Comparison of ENCODE assay signal across 7 mouse cellular contexts in genomic region chr7:29768980-29769379, GRCm38 (mm10). TPM values are rescaled to one million over a fixed set of nuclear protein-coding genes. Genes with fewer than 3 reads are reported as not detected.
DNase-seq lines count a peak whose midpoint lies in the region; ATAC-seq and TF ChIP-seq lines count a peak whose summit lies in the region.

No protein-coding gene starts in this region.

- DNase-seq in liver, adult 2 months (ENCODE audit: extremely low read depth, low read depth, low spot score) = no peak
- no peak for DNase-seq in liver
- DNase-seq in layer of hippocampus, postnatal 36 days = no peak
- DNase-seq in gastrocnemius, postnatal 14 days = no peak

- 4% methylated on average over 10 of the region's 10 CpGs for WGBS in liver, adult 2 months
- 5% methylated on average over 10 of the region's 10 CpGs for WGBS in embryonic facial prominence, embryonic 13.5 days
- WGBS in intestine, embryonic 16.5 days = 4% methylated on average over 10 of the region's 10 CpGs
- WGBS in neural tube, embryonic 14.5 days = 9% methylated on average over 10 of the region's 10 CpGs

- peaks cover 19% of the 10 kb centered on the region for H3K36me3 ChIP-seq in liver, adult 2 months (ENCODE audit: control insufficient read depth, insufficient read depth, low read length)
- peaks cover 29% of the 10 kb centered on the region for H3K36me3 ChIP-seq in embryonic facial prominence, embryonic 13.5 days
- H3K36me3 ChIP-seq in intestine, embryonic 16.5 days (ENCODE audit: control insufficient read depth, insufficient read depth, low read length) = peaks cover 6% of the 10 kb centered on the region
- H3K36me3 ChIP-seq in neural tube, embryonic 14.5 days (ENCODE audit: control insufficient read depth, insufficient read depth, low read length) = peaks cover 9% of the 10 kb centered on the region; the same call in 1 of the 2 replicates

- ATAC-seq in embryonic facial prominence, embryonic 13.5 days (ENCODE audit: insufficient number of reproducible peaks, insufficient read depth, low FRiP score, low TSS enrichment, low read depth) = no peak
- ATAC-seq in intestine, embryonic 16.5 days = no peak
- ATAC-seq in neural tube, embryonic 14.5 days (ENCODE audit: low read depth) = no peak

- H3K9me3 ChIP-seq in embryonic facial prominence, embryonic 13.5 days = no peaks in the 10 kb centered on the region
- H3K9me3 ChIP-seq in intestine, embryonic 16.5 days (ENCODE audit: control insufficient read depth, low read length) = no peaks in the 10 kb centered on the region
- H3K9me3 ChIP-seq in neural tube, embryonic 14.5 days (ENCODE audit: control insufficient read depth, low read length) = no peaks in the 10 kb centered on the region

- intact Hi-C loops in gastrocnemius, postnatal 14 days (cut with DNase I; ENCODE audit: low total_unique reads) = no loop called here

- peaks cover 4% of the 10 kb centered on the region; the same call in 1 of the 2 replicates for H3K79me2 ChIP-seq in liver, adult 2 months (ENCODE audit: control insufficient read depth, insufficient read depth, low read length)

- H3K4me1 ChIP-seq in liver, adult 2 months (ENCODE audit: control insufficient read depth, insufficient read depth, low read length) = peaks cover 4% of the 10 kb centered on the region
- peaks cover 19% of the 10 kb centered on the region for H3K4me1 ChIP-seq in embryonic facial prominence, embryonic 13.5 days
- H3K4me1 ChIP-seq in intestine, embryonic 16.5 days (ENCODE audit: control insufficient read depth, insufficient read depth, low read length) = no peaks in the 10 kb centered on the region
- H3K4me1 ChIP-seq in neural tube, embryonic 14.5 days (ENCODE audit: control insufficient read depth, insufficient read depth, low read length) = peaks cover 12% of the 10 kb centered on the region

- H3K4me3 ChIP-seq in liver, adult 2 months (ENCODE audit: insufficient read depth, low read depth, low read length) = peak overlapping the region; percentile 54
- H3K4me3 ChIP-seq in embryonic facial prominence, embryonic 13.5 days = peak overlapping the region; percentile 81
- H3K4me3 ChIP-seq in intestine, embryonic 16.5 days (ENCODE audit: low read length) = peak overlapping the region; percentile 76
- peak overlapping the region; percentile 57 for H3K4me3 ChIP-seq in neural tube, embryonic 14.5 days (ENCODE audit: low read depth, low read length)

- TF ChIP-seq POLR2A in liver, adult 2 months (IDR thresholded peaks at IDR 0.05; ENCODE audit: extremely low read depth, insufficient read depth, low read length) = no peak

- H3K27ac ChIP-seq in liver, adult 2 months (replicated peaks; ENCODE audit: insufficient read depth, low read depth, low read length) = peak overlapping the region; percentile 59
- H3K27ac ChIP-seq in embryonic facial prominence, embryonic 13.5 days = peak overlapping the region; percentile 91
- H3K27ac ChIP-seq in intestine, embryonic 16.5 days (ENCODE audit: low read length) = peak overlapping the region; percentile 94
- H3K27ac ChIP-seq in neural tube, embryonic 14.5 days (ENCODE audit: low read depth, low read length) = no peak overlapping the region

- no peak for TF ChIP-seq CTCF in liver, adult 2 months (IDR thresholded peaks at IDR 0.05; ENCODE audit: low read depth, low read length)

- peak overlapping the region; percentile 52 for H3K9ac ChIP-seq in liver, adult 2 months (ENCODE audit: low read depth, low read length)
- H3K9ac ChIP-seq in embryonic facial prominence, embryonic 13.5 days = peak overlapping the region; percentile 79
- H3K9ac ChIP-seq in intestine, embryonic 16.5 days (ENCODE audit: low read depth, low read length) = peak overlapping the region; percentile 80
- H3K9ac ChIP-seq in neural tube, embryonic 14.5 days (replicated peaks; ENCODE audit: low read depth, low read length) = peak overlapping the region; percentile 58

- peak overlapping the region; percentile 82 for H3K4me2 ChIP-seq in embryonic facial prominence, embryonic 13.5 days
- H3K4me2 ChIP-seq in intestine, embryonic 16.5 days (ENCODE audit: low read depth, low read length) = peak overlapping the region; percentile 64
- H3K4me2 ChIP-seq in neural tube, embryonic 14.5 days (ENCODE audit: low read depth, low read length) = peak overlapping the region; percentile 72

- no peaks in the 10 kb centered on the region for H3K27me3 ChIP-seq in liver, adult 2 months (ENCODE audit: control insufficient read depth, insufficient read depth, low read length)
- no peaks in the 10 kb centered on the region for H3K27me3 ChIP-seq in embryonic facial prominence, embryonic 13.5 days
- H3K27me3 ChIP-seq in intestine, embryonic 16.5 days (replicated peaks; ENCODE audit: control insufficient read depth, insufficient read depth, low read length) = no peaks in the 10 kb centered on the region
- no peaks in the 10 kb centered on the region for H3K27me3 ChIP-seq in neural tube, embryonic 14.5 days (ENCODE audit: control insufficient read depth, insufficient read depth, low read length)

RNA-seq across cellular contexts. Expression of gene Zfp84, which starts 0.6 kb away (rescaled TPM):
- 4.3 and 4.7 TPM in 2 replicates for total RNA-seq in liver, adult 2 months (2014; rRNA removed)
- 1.4 and 1.5 TPM in 2 replicates for polyA plus RNA-seq in liver, adult 2 months (2012; rRNA removed)
- polyA plus RNA-seq in embryonic facial prominence, embryonic 13.5 days (2015; fragmentation: Nextera tagmentation; extraction: Ambion mirVana) = 12.8 and 16.3 TPM in 2 replicates
- polyA plus RNA-seq in intestine, embryonic 16.5 days (2015; fragmentation: Nextera tagmentation; extraction: Ambion mirVana) = 8.0 and 8.1 TPM in 2 replicates
- 18.5 and 20.7 TPM in 2 replicates for polyA plus RNA-seq in neural tube, embryonic 14.5 days (2014; fragmentation: Nextera tagmentation; extraction: Ambion mirVana)
- 10 to 100 TPM; 20.9 TPM for total RNA-seq in layer of hippocampus, postnatal 36 days (2021)
- 1 to 10 TPM; 8.3 to 8.5 TPM for total RNA-seq in gastrocnemius, postnatal 14 days (2021)

RNA-seq across cellular contexts. Expression of gene Zfp30, which starts 14.8 kb away (rescaled TPM):
- total RNA-seq in liver, adult 2 months (2014; rRNA removed) = 1.3 and 1.5 TPM in 2 replicates
- polyA plus RNA-seq in liver, adult 2 months (2012; rRNA removed) = 1.1 and 1.8 TPM in 2 replicates
- 10.8 and 11.7 TPM in 2 replicates for polyA plus RNA-seq in embryonic facial prominence, embryonic 13.5 days (2015; fragmentation: Nextera tagmentation; extraction: Ambion mirVana)
- 2.8 and 3.7 TPM in 2 replicates for polyA plus RNA-seq in intestine, embryonic 16.5 days (2015; fragmentation: Nextera tagmentation; extraction: Ambion mirVana)
- polyA plus RNA-seq in neural tube, embryonic 14.5 days (2014; fragmentation: Nextera tagmentation; extraction: Ambion mirVana) = 13.9 and 15.2 TPM in 2 replicates
- total RNA-seq in layer of hippocampus, postnatal 36 days (2021) = 10 to 100 TPM in 1 of 2 experiments, 1 to 10 TPM in 1; 9.9 to 10.4 TPM
- 1 to 10 TPM; 2.6 to 3.2 TPM for total RNA-seq in gastrocnemius, postnatal 14 days (2021)

RNA-seq across cellular contexts. Expression of gene Catsperg2, which starts 42.1 kb away (rescaled TPM):
- total RNA-seq in liver, adult 2 months (2014; rRNA removed) = not detected in 2 replicates
- polyA plus RNA-seq in liver, adult 2 months (2012; rRNA removed) = not detected in 2 replicates
- polyA plus RNA-seq in embryonic facial prominence, embryonic 13.5 days (2015; fragmentation: Nextera tagmentation; extraction: Ambion mirVana) = not detected in 2 replicates
- polyA plus RNA-seq in intestine, embryonic 16.5 days (2015; fragmentation: Nextera tagmentation; extraction: Ambion mirVana) = not detected in 2 replicates
- 0.18 and 0.19 TPM in 2 replicates for polyA plus RNA-seq in neural tube, embryonic 14.5 days (2014; fragmentation: Nextera tagmentation; extraction: Ambion mirVana)
- total RNA-seq in layer of hippocampus, postnatal 36 days (2021) = under 1 TPM; 0.28 to 0.37 TPM
- total RNA-seq in gastrocnemius, postnatal 14 days (2021) = not detected

RNA-seq across cellular contexts. Expression of gene Zfp790, which starts 46.9 kb away (rescaled TPM):
- total RNA-seq in liver, adult 2 months (2014; rRNA removed) = 5.6 and 7.2 TPM in 2 replicates
- polyA plus RNA-seq in liver, adult 2 months (2012; rRNA removed) = 1.1 and 1.4 TPM in 2 replicates
- polyA plus RNA-seq in embryonic facial prominence, embryonic 13.5 days (2015; fragmentation: Nextera tagmentation; extraction: Ambion mirVana) = 17.3 and 18.1 TPM in 2 replicates
- 10.0 and 11.1 TPM in 2 replicates for polyA plus RNA-seq in intestine, embryonic 16.5 days (2015; fragmentation: Nextera tagmentation; extraction: Ambion mirVana)
- 28.7 and 36.4 TPM in 2 replicates for polyA plus RNA-seq in neural tube, embryonic 14.5 days (2014; fragmentation: Nextera tagmentation; extraction: Ambion mirVana)
- 10 to 100 TPM; 21.5 to 24.0 TPM for total RNA-seq in layer of hippocampus, postnatal 36 days (2021)
- total RNA-seq in gastrocnemius, postnatal 14 days (2021) = 1 to 10 TPM; 9.1 to 9.7 TPM
